Mouse (Mus musculus) embryo, embryonic 10 days (tissue): ENCODE data around the gene Nars2.

ENCODE experiments used
- DNase-seq: peaks from one replicate; pipeline ENCODE4 v3.0.0-alpha.2; 2015; ENCODE audit warnings: low spot score

Gene Nars2

DNA sequence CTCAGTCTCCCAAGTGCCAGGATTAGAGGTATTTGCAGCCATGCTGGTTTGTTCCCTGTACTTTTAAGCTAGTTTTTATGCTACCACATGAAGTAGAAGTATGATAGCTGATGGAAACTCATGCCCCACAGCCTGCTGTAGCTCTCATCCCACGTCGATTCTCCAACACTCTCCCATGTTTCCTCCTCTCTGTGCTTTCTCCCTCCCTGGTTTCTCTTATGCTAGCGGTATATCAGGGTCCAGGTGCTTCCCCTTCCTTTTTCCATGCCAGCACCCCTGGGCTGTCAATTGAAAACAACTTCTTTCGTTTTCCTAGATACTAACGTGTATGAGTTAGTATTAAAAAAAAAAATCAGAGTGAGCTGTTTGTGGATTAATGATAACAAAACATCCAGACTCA, 120.8 kb downstream of the Nars2 start:
- DNase-seq: no peak

DNA sequence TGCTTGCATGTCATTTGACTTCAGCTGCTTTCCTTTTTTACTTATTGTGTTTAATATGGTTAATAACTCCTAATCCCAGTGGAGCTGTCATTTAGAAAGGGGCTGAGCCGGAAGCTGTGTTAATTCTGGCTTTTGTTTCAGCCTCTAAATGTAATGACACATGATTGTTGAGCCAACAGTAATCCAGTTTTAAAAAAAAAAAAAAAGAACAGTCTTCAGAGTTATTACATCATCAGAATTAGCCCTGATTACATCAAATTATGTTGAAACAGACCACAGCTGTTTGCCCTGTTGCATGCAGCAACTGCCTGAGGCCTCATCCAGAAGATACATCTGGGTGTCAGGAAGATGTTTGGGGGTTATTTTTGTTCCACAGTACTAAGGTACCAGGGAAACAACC, 123.7 kb downstream of the Nars2 start:
- DNase-seq: no peak

DNA sequence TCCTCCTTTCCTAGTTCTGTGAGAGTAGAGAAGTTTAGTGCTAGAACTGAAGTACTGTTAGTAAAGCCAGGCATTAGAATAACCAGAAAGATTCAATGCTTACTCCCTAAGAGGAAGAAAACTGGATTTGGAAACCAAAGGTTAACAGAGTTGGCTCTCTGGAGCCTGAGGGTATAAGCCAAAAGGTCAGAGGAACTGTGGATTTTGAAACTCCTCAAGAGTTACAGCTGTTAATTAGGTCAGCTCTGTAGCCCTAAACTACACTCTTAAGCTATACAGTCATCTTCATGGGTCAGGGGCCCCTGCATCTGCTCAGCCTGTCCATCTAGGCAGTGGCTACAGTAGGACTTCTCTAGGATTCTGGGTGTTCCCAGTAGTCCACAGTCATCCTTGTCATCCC, 125.7 kb downstream of the Nars2 start:
- DNase-seq: no peak

DNA sequence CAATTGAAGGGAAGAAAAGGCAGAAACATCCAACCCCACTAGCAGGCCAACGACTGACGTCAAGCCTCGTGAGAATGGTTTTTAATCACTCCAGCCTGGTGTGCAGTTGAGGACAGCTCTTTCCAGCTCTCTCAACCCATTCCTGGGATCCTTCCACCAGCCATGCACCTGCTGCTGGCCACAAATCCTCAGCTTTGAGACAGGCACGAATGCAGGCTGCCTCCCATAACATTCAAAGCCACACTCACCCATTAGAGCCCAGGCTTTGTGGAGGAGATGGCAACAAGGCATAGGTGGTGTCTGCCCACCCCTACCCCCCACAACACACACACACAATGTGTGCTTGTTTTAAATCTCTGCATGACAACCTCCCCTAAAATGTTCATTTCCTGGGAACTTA, 127.4 kb downstream of the Nars2 start:
- DNase-seq: no peak

DNA sequence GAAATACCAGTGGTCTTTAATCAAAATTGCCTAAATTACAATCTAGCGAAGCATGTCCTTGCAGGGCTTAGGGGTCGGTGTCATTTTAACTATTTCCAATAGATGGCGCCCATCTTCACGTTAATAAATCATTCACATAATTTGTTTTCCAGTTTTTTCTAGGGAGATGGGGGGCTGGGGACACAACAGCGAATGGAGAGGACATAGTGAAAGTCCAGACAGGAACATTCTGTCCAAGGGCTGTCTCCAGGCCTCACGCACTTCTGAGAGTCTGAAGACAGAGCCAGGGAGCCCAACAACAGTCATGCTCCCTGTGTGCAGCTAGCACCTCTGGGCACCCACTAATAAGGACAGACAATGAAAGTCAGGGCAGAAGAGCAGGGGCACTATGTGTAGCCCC, 127.8 kb downstream of the Nars2 start:
- peak; percentile 58 for DNase-seq

DNA sequence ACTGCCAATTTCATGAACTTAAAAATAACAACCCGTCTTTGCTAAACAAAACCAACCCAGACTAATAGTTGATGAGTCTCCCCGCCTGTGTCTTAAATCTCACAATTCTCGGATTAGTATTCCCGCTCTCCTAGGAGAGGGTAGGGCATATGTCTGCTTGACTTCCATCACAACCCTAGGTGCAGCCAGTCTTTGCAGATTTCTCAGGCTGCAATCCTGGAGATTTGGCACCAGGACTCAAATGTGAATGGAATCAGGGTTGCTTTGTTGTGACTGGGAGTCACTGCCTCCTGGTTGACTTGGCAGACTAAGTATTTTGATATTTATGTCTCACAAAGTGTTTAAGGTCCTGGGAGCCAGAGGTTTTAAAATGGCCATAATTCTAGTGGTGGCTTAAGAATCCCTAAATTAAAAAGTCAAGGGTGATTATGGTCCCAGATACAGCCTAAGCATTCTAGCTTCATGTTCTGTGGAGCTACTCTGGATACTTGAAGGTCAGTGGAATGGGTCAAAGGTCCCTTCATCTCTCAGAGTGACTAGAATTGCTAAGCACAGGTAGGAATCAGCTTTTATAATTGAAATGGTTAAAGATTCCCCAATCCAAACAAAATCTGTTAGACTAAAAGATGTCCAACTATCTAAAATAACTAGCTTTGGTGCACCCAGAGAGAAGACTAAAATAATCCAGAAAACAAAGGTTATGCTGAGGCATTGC, 128.5 kb downstream of the Nars2 start:
- DNase-seq: no peak

DNA sequence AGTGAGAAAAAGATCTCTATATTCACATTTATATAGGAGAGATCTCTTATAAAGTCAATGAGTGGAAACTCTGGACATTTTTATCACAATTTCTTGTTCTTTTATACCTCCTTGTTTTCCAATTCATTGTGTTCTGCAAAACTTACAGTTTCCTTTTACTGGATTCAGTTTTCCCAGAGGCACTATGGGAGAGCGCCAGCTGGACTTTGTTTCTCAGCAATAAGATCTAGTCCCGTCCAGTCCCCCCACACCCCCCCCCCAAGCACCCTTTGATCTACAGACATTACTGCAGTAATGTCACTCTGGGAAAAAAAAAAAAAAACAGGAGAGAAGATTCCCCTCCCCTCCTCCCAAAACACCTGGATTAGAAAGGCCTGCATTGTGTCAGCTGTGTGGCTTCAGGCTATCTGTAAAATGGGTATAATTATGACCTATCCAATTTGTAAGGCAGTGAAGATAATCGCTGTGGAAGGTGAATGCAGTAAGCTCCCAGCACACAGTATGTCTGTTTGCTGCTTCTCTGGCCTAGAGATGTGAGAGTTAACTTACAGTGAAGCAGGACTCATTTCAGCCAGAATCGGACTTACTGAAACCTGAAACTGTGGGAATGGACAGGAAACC, 129.4 kb downstream of the Nars2 start:
- no peak for DNase-seq

DNA sequence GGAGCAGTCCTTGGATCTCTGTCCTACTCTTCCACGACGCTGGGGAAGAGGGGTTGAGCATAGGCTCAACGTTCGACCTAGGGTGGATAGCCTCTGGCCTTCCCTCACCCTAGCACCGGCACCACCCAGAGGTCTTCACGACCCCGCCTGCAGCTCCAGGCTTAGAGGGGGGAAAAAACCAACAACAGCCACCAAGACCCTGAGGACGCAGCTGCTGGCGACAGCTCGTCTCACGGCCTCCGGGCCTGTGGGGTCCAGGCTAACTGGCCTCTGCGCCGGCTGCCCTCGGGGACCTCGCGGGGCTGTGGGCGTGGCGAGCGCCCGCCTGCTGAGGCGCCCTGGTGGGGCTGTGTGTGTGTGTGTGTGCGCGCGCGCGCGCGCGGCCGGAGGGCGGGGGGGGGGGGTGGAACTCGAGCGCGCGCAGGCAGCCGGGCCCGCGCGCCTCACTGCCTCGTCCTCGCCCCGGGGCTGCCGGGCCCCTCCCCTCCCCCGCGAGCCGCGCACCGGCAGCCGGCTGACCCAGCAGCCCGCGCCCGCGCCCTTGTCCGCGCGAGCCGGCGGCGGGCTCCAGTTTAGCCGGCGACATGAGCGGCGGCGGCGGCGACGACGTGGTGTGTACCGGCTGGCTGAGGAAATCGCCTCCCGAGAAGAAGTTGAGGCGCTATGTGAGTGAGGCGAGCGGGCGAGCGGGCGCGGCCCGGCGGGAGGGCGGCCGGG, 130.1 kb downstream of the Nars2 start, which contains the start of gene Gab2:
Gene Gab2, plus strand, starts transcription at position 345 of the 717 bp plus-strand sequence.
- peak; percentile 72 for DNase-seq

DNA sequence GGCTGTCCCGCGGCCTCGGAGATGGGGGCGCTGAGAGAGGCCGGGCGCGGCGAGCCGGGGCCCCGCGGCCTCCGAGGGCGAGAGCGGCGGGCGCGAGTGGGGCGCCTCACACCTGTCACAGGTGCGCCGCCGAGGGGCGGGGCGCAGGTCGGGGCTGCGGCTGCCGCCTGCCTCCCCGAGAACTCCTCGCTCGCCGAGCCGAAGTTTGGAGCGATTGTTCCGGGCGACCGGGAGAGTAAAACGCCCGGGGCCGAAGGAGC, 130.6 kb downstream of the Nars2 start:
- DNase-seq: no peak

DNA sequence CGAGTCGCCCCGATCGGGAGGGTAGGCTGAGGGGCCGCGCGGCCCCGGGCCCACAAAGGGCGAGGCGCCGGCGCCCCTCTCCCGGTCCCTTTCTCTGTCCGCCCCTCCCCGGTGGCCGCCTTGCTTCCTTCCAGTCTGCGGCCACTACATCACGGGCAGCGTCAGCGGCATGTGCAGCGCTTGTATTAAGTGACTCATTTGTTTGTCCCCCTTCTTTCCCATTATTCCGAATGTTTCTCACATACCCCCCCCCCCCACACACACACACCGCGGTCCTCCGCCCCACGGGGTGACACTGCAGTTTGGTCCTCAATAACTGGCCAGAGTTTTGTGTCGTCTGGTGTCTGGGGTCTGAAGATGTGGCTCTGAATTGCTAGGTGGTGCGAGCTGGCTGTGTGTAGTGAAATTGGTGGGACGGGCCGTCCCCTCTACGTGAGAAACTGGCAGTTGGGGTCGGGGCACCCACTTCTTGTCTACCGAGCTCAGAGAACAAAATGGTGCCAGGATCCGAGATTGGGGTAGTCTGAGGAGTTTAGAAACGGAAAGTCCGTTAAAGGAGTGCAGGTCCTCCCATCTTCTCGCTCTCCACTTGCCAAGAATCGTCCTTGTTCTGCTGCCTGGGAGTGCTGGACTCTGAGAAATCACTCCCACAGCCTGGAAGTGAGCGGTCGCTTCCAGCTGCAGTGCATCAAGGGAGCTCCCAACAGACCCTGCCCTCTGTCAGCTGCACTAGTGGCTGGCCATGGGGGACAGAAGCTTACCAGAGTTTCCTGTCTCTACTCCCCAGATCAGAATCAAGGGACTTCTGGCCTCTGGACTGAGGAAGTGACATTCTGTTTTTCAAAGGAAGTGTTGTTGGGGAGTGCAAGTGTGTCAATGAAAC, 131.2 kb downstream of the Nars2 start:
- DNase-seq: peak; percentile 74

DNA sequence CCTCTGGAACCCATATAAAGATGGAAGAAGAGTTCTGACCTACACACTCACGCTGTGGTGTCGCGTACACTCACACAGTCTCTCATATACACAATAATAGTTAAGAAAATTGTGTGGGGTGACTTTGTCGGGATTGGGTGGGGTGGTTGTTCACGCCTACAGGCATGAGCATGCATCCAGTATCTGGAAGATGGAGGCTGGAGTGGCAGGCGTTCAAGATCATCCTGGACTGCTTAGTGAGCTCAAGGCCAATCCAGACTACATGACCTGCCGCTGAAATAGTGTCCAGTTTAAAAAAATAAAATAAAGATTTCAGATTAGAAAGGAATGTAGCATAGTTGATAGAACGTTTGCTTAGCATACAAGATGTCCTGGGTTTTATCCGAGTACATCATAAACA, 132.3 kb downstream of the Nars2 start:
- no peak for DNase-seq

DNA sequence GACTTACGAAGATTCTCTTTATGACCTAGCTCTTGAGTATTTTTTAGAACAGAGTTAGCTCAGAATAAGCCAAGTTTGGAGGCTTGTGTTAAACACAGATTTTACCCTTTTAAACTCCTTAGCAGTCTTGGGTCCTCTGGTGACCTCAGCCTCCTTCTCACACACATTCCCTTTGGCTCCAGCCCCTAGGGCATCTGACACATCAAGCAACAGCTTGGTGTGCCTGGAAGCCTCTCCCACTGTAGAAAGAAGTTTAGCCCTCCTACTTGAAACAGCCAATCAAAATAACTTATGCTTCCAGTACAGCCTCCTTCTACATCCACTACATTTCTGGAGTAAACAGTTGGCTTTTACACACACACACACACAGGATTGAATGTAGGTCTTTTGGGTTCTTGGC, 132.9 kb downstream of the Nars2 start:
- no peak for DNase-seq

DNA sequence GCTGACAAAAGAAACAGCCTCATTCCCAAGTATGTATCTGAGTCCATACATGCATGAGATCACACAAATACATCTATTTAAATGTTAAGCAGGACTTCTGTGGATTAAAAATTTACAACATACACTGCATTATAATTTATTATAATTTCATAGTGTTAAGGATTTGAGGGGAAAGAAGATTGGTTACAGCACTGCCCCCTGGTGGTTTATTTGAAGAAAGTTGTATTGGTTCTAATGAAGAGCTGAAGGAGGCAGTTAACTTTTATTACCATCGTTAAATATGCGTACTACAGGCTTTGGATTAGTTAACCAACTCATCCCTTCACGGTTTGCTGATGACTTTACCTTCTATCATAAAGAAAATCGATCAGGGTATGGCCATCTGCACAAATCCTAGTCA, 134.0 kb downstream of the Nars2 start:
- peak; percentile 36 for DNase-seq

DNA sequence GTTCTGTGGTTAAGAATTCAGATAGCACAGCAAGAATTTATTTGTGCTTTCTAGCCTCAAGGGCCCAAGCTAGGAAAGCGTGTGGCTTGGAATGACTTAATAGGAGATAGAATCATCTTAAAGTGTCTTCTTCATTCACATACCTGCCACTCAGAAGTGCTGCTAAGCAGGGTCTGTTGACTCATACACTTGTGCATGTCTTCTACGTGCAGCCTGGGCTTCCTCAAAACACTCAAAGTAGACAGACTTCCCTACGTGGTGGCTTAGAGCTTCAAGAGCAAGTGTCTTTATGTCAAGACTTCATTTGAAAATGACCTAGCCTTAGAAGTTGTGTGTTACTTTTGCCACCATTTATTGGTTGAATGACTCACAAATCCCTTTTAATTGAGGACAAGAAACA, 142.9 kb downstream of the Nars2 start:
- DNase-seq: no peak

DNA sequence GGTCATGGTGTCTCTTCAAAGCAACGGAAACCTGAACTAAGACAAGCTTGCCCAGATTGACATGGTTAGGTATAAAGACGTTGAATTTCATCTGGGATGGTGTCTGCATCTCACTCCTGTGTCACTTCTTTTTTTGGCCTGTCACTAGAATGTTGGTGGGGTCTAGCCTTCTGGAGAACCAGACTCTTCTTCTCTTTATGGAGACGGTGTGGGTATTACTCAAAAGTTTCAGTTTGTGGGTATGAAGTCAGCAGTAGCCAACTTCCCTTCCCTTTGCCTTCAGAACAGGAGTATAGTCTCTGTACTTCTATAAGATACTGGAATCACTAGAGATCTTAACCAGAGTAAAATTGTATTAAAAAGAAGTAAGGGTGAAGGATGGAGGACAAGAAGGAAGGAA, 156.8 kb downstream of the Nars2 start:
- no peak for DNase-seq
